Mouse (Mus musculus): ENCODE data around the gene Kdf1.
A peak's percentile ranks its signal among the peaks of the same experiment; 100 is the strongest.
"Not testable (repeated sequence)": the region's sequence is repeated elsewhere in the genome, so short reads cannot be mapped to it uniquely, and the experiment has no call there.

Gene Kdf1

GRCm38 (mm10) chr4:133496738-133497445 lies 21.9 kb upstream of the Kdf1 start:
- no peak for DNase-seq (ENCODE audit: low read depth, low spot score)

- DNase-seq (ENCODE audit: low read depth, low spot score) = peak; percentile 54
These were observed 21.2 kb upstream of the Kdf1 start for GRCm38 (mm10) chr4:133497461-133498159.

- peak; percentile 81 for DNase-seq (ENCODE audit: low read depth, low spot score)
These were observed 20.5 kb upstream of the Kdf1 start, which contains the start of gene Trnp1 for GRCm38 (mm10) chr4:133498160-133498724. Gene Trnp1 (minus strand): TSS chr4:133498550.

- DNase-seq (ENCODE audit: low read depth, low spot score) = no peak
These were observed 17.2 kb upstream of the Kdf1 start for GRCm38 (mm10) chr4:133501514-133501913.

- DNase-seq (ENCODE audit: low read depth, low spot score) = no peak
These were observed 14.5 kb upstream of the Kdf1 start for GRCm38 (mm10) chr4:133504300-133504699.

GRCm38 (mm10) chr4:133504755-133505485 lies 13.8 kb upstream of the Kdf1 start:
- DNase-seq (ENCODE audit: low read depth, low spot score) = no peak

- peak; percentile 23 for DNase-seq (ENCODE audit: low read depth, low spot score)
These were observed 12.2 kb upstream of the Kdf1 start for GRCm38 (mm10) chr4:133506573-133506972.

- no peak for DNase-seq (ENCODE audit: low read depth, low spot score)
These were observed 9.8 kb upstream of the Kdf1 start for GRCm38 (mm10) chr4:133508990-133509389.

GRCm38 (mm10) chr4:133511050-133511449 lies 7.7 kb upstream of the Kdf1 start:
- no peak for DNase-seq (ENCODE audit: low read depth, low spot score)

- not testable (repeated sequence) for DNase-seq (ENCODE audit: low read depth, low spot score)
These were observed 6.3 kb upstream of the Kdf1 start for GRCm38 (mm10) chr4:133512511-133512910.

- DNase-seq (ENCODE audit: low read depth, low spot score) = peak; percentile 81
These were observed 5.8 kb upstream of the Kdf1 start for GRCm38 (mm10) chr4:133512972-133513371.

- peak; percentile 19 for DNase-seq (ENCODE audit: low read depth, low spot score)
These were observed 554 bp downstream of the Kdf1 start for GRCm38 (mm10) chr4:133519369-133519665.

GRCm38 (mm10) chr4:133521502-133521901 lies 2.7 kb downstream of the Kdf1 start:
- DNase-seq (ENCODE audit: low read depth, low spot score) = no peak

- no peak for DNase-seq (ENCODE audit: low read depth, low spot score)
These were observed 9.0 kb downstream of the Kdf1 start for GRCm38 (mm10) chr4:133527788-133528187.

- no peak for DNase-seq (ENCODE audit: low read depth, low spot score)
These were observed 14.0 kb downstream of the Kdf1 start for GRCm38 (mm10) chr4:133532777-133533176.

- DNase-seq (ENCODE audit: low read depth, low spot score) = no peak
These were observed 17.3 kb downstream of the Kdf1 start for GRCm38 (mm10) chr4:133536081-133536480.

- no peak for DNase-seq (ENCODE audit: low read depth, low spot score)
These were observed 17.9 kb downstream of the Kdf1 start for GRCm38 (mm10) chr4:133536652-133537051.

GRCm38 (mm10) chr4:133545272-133546231 lies 26.8 kb downstream of the Kdf1 start, which contains the start of gene Nudc:
Gene Nudc (minus strand): TSS chr4:133545996.
- DNase-seq (ENCODE audit: low read depth, low spot score) = peak; percentile 96

- DNase-seq (ENCODE audit: low read depth, low spot score) = no peak
These were observed 33.3 kb downstream of the Kdf1 start for GRCm38 (mm10) chr4:133552029-133552428.

- DNase-seq (ENCODE audit: low read depth, low spot score) = no peak
These were observed 34.1 kb downstream of the Kdf1 start, which contains the start of gene Nr0b2 for GRCm38 (mm10) chr4:133552768-133553447. Gene Nr0b2 (plus strand): TSS chr4:133553376.
